Mouse (Mus musculus) central nervous system, embryonic 18 days (tissue): ENCODE results near the gene Ocel1. TPM values are rescaled to one million over a fixed set of nuclear protein-coding genes. Genes with fewer than 3 reads are reported as not detected.

Source experiments
- polyA plus RNA-seq: library from polyadenylated mRNA; depleted of rRNA; stranded (reverse); fragments of >200 nt; gene quantifications from 2 replicates; pipeline ENCODE4 v1.2.3, GENCODE M21; 2012; rRNA removed

Gene Ocel1
- 7.5 and 7.7 TPM in 2 replicates for polyA plus RNA-seq

DNA sequence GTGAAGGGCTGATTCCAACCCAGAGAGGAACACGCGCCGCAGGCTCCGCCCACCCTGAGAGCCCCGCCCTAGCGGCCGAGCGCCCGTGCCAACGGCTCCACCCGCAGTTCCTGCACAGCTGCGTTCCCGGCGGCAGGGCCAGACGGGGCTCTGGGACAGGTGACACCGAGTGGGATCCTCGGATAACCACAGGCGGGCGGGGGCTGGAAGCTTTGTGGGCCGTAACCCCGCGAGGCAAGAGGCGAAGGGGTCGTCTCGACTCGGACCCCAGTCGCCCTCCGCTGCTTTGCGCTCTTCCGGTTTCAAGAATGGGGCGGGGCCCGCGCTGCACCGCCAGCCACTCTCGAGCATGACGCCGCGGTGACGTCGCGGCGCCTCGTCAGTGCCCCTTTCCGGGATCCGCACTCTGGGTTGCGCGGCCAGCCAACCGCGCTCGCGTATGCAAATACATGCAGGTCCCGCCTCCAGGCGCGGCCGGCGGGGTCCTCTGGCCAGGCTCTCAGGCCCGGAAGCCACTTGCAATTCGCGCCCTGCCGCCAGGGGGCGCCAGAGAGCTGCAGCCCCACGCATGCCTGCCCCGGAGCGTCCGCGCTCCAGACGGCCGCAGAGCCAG lies at the start of gene Ocel1:
Gene Ocel1, plus strand, starts transcription at position 63 of the 613 bp plus-strand sequence.

DNA sequence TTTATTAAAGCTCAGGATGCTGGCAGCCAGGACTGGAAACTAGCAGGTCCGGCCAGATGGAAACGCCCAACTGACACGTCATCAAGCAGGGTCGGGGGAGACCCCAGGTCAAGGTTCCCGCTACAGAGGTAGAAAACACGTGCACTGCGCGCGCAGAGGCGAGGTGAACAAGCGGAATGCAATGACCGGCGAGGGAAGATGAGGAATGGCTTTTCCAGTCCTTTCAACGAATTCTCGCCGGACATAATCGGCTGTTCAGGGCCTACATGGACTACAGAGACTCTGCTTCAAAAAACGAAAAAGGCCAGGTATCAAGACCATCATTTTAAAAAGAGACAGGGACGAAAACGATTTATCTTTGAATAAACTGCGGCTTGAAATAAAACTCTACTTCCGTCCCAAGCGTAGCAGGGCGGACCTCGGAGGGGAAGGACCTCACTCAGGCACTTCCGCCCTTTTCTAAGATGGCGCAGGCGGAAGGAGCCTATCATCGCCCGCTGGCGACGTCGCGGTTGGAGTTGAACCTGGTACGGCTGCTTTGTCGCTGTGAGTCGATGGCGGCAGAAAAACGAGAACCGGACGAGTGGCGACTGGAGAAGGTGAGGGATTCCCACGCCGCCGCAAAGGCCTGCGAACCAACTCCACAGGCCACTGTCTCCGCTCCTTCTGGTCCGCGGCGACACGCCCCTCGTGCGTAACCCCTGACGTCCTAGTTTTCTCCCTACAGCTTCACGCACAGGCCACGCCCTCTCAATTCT lies 4.1 kb upstream of the Ocel1 start, which contains the start of gene Use1:
Gene Use1, plus strand, starts transcription at position 78 of the 758 bp plus-strand sequence.

DNA sequence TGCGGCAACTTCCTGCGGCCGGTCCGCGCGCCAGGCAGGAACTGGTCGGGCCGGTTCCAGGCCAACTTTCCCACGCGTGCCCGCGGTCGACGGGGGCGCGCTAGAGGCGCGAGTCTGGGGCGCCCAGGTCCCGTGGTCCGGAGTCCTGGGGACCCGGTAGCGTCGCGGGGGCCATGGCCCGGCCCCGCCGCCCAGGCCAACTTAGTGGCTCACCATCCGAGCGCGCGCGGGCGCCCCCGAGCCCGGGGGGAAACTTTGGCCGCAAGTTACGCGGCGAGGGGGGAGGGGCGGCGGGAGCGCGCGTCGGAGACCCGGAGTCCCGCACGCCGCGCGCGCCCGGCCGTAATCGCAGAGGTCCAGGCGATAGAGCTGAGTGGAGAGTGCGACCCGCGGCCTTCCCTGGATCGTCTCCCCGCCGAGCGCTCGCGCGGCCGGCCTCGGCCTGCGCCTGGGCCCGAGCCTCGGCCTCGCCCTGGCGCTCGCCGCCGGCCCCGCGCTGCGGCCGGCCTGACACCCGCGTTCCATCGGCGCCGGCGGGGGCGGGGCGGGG lies 10.4 kb downstream of the Ocel1 start, which contains the start of gene Nr2f6:
Gene Nr2f6, minus strand, starts transcription at position 540 of the 550 bp plus-strand sequence.

DNA sequence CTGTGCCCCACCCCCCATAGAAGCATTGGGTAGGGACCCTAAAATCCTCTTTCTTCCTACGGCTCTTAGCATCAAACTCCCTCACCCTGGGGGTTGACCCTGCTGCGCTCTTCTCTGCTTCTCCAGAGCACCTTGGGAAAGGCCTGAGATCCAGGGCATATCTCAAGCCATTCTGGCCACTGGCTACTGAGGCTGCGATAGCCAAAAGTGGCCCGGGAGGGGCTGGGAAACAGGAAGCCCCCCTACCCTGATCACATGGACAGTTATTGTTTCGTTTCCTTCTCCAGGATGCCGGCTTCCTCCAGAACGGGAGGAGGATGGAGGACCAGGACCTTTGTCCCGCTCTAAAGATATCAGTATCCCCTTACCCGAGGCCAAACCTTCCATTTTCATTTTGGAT lies 24.5 kb downstream of the Ocel1 start, which contains the start of gene Ushbp1:
Gene Ushbp1, minus strand, starts transcription at position 174 of the 400 bp plus-strand sequence.

DNA sequence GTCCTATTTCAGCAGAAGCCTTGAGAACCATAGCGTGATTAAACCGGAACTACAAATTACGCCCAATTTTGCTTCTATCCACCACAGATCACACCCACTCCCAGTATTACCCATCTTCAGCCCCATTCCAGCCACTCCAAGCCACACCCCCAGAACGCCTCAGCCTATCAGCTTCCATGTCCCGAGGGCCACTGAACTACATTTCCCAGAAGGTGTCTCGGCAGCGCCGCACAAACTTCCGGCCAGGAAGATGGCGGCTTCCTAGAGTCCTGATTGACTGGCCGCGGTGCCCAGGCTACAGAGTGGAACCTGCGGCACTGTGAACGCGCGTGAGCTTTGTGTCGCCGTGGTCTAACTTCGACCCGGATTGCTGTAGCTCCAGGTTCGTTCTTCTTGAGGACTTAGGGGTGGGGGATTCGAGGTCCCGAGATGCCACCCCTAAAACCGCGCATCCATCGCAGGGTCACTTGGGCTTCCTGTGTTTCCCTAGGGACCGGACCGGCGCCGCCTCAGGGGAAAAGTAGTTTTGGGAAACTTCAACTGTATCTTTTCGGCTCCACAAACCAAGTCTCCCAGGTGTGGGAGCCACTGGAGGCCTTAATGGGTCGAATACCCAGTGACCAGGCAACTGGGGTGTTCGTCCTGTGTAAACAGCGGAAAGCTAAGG lies 25.7 kb downstream of the Ocel1 start, which contains the start of gene Babam1:
Gene Babam1, plus strand, starts transcription at position 223 of the 667 bp plus-strand sequence.

DNA sequence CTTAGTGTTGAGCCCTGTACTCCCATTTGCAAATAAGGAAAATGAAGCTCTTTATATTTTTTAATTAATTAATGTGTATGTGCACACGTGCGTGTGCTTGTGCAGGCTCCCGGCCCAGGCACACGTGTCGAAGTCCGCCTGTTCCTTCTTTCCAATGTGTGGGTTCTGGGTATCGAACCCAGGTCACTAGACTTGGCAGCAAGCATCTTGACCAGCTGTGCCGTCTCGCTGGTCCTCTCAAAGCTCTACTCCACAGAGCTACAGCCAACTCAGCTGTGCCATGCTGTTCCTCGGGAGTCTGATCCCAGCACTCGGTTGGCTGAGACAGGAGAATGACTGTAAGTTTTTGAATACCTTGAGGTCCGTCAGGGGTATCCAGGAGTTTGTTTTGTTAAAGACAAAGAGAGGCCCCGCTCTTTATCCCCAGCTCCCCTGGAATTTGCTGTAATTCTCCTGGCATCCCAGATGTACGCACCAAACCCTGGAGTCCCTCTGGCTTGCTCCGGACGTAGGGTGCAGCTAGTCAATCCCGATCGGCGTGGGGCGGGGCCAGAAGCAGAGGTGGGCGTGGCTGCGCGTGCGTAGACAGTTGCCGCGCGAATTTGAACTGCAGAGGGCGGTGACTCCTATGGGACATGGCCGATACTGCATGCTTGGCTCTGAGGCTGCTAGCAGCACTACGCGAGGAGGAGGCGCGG lies 34.5 kb downstream of the Ocel1 start, which contains the start of gene Ankle1:
Gene Ankle1, plus strand, starts transcription at position 610 of the 698 bp plus-strand sequence.

Other genes starting within 250 kb of the Ocel1 start
- 30.5 and 39.3 TPM in 2 replicates for gene Myo9b, start 98.6 kb upstream of the Ocel1 start, polyA plus RNA-seq
- 33.6 and 34.4 TPM in 2 replicates for gene Haus8, start 98.4 kb upstream of the Ocel1 start, polyA plus RNA-seq
- gene Use1, start 4.5 kb upstream of the Ocel1 start, polyA plus RNA-seq = 189 and 196 TPM in 2 replicates
- gene Nr2f6, start 10.7 kb downstream of the Ocel1 start, polyA plus RNA-seq = 45.7 and 51.9 TPM in 2 replicates
- gene Ushbp1, start 24.5 kb downstream of the Ocel1 start, polyA plus RNA-seq = 8.3 and 11.3 TPM in 2 replicates
- 97.3 and 104 TPM in 2 replicates for gene Babam1, start 25.6 kb downstream of the Ocel1 start, polyA plus RNA-seq
- gene Ankle1, start 34.7 kb downstream of the Ocel1 start, polyA plus RNA-seq = 8.1 and 8.3 TPM in 2 replicates
- gene Abhd8, start 92.4 kb downstream of the Ocel1 start, polyA plus RNA-seq = 155 and 157 TPM in 2 replicates
- 85.0 and 87.9 TPM in 2 replicates for gene Mrpl34, start 93.7 kb downstream of the Ocel1 start, polyA plus RNA-seq
- 190 and 206 TPM in 2 replicates for gene Dda1, start 97.9 kb downstream of the Ocel1 start, polyA plus RNA-seq
- 123 and 129 TPM in 2 replicates for gene Ano8, start 114.7 kb downstream of the Ocel1 start, polyA plus RNA-seq
- gene Gtpbp3, start 116.8 kb downstream of the Ocel1 start, polyA plus RNA-seq = 26.4 and 27.6 TPM in 2 replicates
- 5.8 and 9.6 TPM in 2 replicates for gene Plvap, start 140.5 kb downstream of the Ocel1 start, polyA plus RNA-seq
- 0.12 and 0.76 TPM in 2 replicates for gene Ccdc194, start 154.4 kb downstream of the Ocel1 start, polyA plus RNA-seq
- gene Bst2, start 166.2 kb downstream of the Ocel1 start, polyA plus RNA-seq = 23.7 and 32.4 TPM in 2 replicates
- 83.5 and 85.0 TPM in 2 replicates for gene Mvb12a, start 171.6 kb downstream of the Ocel1 start, polyA plus RNA-seq
- gene Tmem221, start 187.6 kb downstream of the Ocel1 start, polyA plus RNA-seq = 0.06 and 0.16 TPM in 2 replicates
- gene Nxnl1, start 195.3 kb downstream of the Ocel1 start, polyA plus RNA-seq = 0.04 TPM in 1 of 2 replicates, not detected in the other
- 125 and 129 TPM in 2 replicates for gene Slc27a1, start 197.6 kb downstream of the Ocel1 start, polyA plus RNA-seq
- gene Pgls, start 220.9 kb downstream of the Ocel1 start, polyA plus RNA-seq = 81.8 and 92.2 TPM in 2 replicates
- 8.6 and 9.1 TPM in 2 replicates for gene Fam129c, start 226.3 kb downstream of the Ocel1 start, polyA plus RNA-seq
- gene Colgalt1, start 239.7 kb downstream of the Ocel1 start, polyA plus RNA-seq = 164 and 174 TPM in 2 replicates